Mouse (Mus musculus) G1E (cell line): ENCODE measurements at regions not wholly inside any gene's neighbourhood (a gene's known extent, or its start where the extent isn't known, plus 50 kb on each side); places are given as distances from the start of the nearest gene placed in this dataset.

Experiments
- ATAC-seq: 2 replicates; pipeline ENCODE4 v1.8.0; 2016; ENCODE audit warnings: mild to moderate bottlenecking; ENCODE audit not compliant: insufficient number of reproducible peaks, poor library complexity, low FRiP score, severe bottlenecking; ENCODE audit errors: extremely low read depth
- DNase-seq: peaks from one replicate; pipeline ENCODE4 v3.0.0; 2012; ENCODE audit warnings: low spot score
- H3K27me3 ChIP-seq: 2 replicates; pipeline ENCODE4 v1.6.1; 2012; ENCODE audit warnings: mild to moderate bottlenecking, low read length, inconsistent platforms; ENCODE audit not compliant: insufficient read depth
- H3K36me3 ChIP-seq: replicated peaks from 2 replicates; pipeline ENCODE3; 2012; ENCODE audit warnings: mild to moderate bottlenecking, inconsistent platforms
- H3K4me1 ChIP-seq: 2 replicates; pipeline ENCODE4 v1.6.1; 2012; ENCODE audit warnings: low read depth, low read length, inconsistent platforms, mixed read lengths; ENCODE audit not compliant: insufficient read depth
- H3K4me3 ChIP-seq: 2 replicates; pipeline ENCODE4 v1.5.1; 2012; ENCODE audit warnings: low read depth, mild to moderate bottlenecking, inconsistent platforms, low read length, moderate library complexity, mixed read lengths
- H3K9me3 ChIP-seq: replicated peaks from 2 replicates; pipeline ENCODE4 v1.6.1; 2012; ENCODE audit warnings: inconsistent platforms
- CTCF ChIP-seq: IDR thresholded peaks from 2 replicates; pipeline ENCODE4 v1.5.1; 2012; ENCODE audit warnings: low read depth, low read length, inconsistent platforms, mixed read lengths
- GATA1 ChIP-seq: IDR thresholded peaks from 2 replicates; pipeline ENCODE4 v1.6.1; 2012; ENCODE audit warnings: borderline replicate concordance, low read length, inconsistent platforms, mixed read lengths
- GATA2 ChIP-seq: IDR thresholded peaks from 2 replicates; pipeline ENCODE4 v1.6.1; 2012; ENCODE audit warnings: low read depth, low read length, inconsistent platforms, borderline replicate concordance
- POLR2AphosphoS5 ChIP-seq: IDR thresholded peaks from 2 replicates; pipeline ENCODE4 v1.6.1; 2012; ENCODE audit warnings: low read depth, low read length, inconsistent platforms; ENCODE audit not compliant: insufficient replicate concordance
- TAL1 ChIP-seq: conservative IDR thresholded peaks from 2 replicates; pipeline ENCODE4 v1.6.1; 2012; ENCODE audit warnings: low read depth, low read length, inconsistent platforms, mixed read lengths

DNA sequence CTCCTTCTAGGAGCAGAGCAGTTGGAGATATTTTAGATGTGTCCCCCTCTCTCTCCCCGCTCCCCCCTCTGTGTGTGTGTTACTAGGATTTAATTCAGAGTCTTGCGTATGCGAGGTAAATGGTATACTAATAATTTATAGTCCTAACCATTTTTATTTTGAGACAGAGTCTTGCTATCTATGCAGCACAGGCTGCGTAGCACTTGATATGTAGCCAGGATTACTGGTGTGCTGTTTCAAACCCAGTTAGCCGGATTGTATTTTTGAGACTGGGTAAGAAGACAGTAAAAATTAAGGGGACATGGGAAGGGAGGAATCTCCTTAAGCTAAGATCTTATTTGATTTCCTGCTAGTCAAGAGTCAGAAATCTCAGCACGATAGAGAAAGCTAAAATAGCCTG is 636.6 kb upstream of the Fam160b2 start:
- no peak overlapping the region for H3K4me3 ChIP-seq
- TF ChIP-seq POLR2AphosphoS5: no peak
- no peaks in the 10 kb centered on the region for H3K4me1 ChIP-seq
- ATAC-seq (no peak), DNase-seq (no peak)
- H3K9me3 ChIP-seq: peaks cover 5% of the 10 kb centered on the region; the same call in 1 of the 2 replicates
- no peaks in the 10 kb centered on the region for H3K36me3 ChIP-seq
- H3K27me3 ChIP-seq: no peaks in the 10 kb centered on the region

DNA sequence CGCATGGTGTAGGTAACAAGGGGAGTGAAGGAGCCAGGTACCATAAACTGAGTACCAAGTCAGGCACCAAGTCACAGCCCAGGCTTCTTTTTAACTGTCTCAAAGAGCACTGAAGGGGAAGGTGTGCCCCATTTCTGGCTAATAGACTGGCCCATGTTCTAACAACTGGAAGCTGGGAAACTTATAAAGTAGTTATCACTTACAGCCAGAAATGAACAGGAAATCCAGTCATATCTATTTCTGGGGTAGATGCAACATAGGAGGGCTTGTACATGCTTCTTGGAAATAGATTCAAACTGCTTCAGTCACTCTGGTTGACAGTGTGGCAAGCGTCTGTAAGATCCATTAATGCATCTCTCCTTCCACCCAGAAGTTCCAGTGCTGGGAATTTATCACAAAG is 635.3 kb upstream of the Fam160b2 start:
- no peak for ATAC-seq

DNA sequence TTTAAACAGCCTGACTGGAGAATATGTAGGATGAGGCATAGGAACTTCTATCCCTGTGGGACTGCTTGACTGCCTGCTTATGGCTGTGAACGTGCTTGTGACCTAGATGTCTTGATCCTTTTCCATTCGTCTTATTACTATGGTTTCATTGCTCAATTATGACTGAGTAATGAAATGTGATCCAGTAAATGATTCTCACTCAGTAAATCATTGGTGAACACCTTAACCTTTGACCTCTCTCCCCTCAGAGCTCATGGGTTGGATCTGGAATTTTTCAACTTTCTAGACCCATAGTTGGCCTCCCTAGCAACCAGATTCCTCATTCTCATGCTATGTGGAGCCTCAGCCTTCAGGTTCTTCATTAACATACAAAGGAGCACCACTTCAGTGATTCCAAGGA is 634.6 kb upstream of the Fam160b2 start:
- no peak for TF ChIP-seq GATA2
- no peak for TF ChIP-seq CTCF
- no peak for TF ChIP-seq TAL1
- no peak for TF ChIP-seq POLR2AphosphoS5
- TF ChIP-seq GATA1: no peak
- Histone ChIP-seq H3K9me3 (peaks cover 16% of the 10 kb centered on the region), H3K36me3 (no peaks in the 10 kb centered on the region), H3K4me1 (no peaks in the 10 kb centered on the region), H3K4me3 (no peak overlapping the region), H3K27me3 (no peaks in the 10 kb centered on the region)
- DNase-seq (no peak), ATAC-seq (no peak)

More for the DNA sequence above, 635.3 kb upstream of the Fam160b2 start:
- DNase-seq: no peak
- TF ChIP-seq POLR2AphosphoS5 (no peak), TAL1 (no peak), CTCF (no peak), GATA2 (no peak), GATA1 (no peak)
- Histone ChIP-seq H3K36me3 (no peaks in the 10 kb centered on the region), H3K9me3 (peaks cover 12% of the 10 kb centered on the region), H3K4me1 (no peaks in the 10 kb centered on the region), H3K27me3 (no peaks in the 10 kb centered on the region), H3K4me3 (no peak overlapping the region)

DNA sequence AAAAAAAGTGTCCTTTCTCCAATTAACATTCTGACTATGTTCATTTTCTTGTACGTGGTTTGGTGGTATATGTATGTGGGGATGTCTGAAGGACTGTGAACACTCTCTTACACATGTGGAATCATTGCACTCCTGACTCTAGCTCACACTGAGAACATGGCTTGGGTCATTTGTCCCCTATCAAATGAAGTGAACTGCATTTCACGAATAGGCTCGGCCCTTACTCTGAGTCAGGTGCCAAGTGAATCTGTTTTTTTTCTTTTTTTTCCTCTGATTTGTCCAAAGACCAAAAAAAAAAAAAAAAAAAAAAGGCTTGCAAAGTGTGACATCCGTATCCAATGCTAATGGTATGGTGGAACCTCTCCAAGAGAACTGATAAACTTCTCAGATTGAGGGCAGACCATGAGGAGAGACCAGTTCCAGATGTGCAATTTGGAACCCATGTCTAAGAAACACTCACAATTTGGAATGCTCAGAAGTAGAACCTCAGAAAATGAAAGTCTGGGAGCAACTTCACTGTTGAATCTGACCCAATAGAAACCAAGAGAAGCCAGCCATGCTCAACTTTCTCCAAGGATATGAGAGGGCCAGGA is 631.7 kb upstream of the Fam160b2 start:
- TF ChIP-seq POLR2AphosphoS5: no peak
- no peak for TF ChIP-seq GATA1
- no peak for TF ChIP-seq TAL1
- no peak for TF ChIP-seq CTCF
- TF ChIP-seq GATA2: no peak
- H3K27me3 ChIP-seq: no peaks in the 10 kb centered on the region
- ATAC-seq (no peak), DNase-seq (no peak)
- H3K9me3 ChIP-seq: peaks cover 16% of the 10 kb centered on the region
- no peak overlapping the region for H3K4me3 ChIP-seq
- no peaks in the 10 kb centered on the region for H3K36me3 ChIP-seq
- no peaks in the 10 kb centered on the region for H3K4me1 ChIP-seq

DNA sequence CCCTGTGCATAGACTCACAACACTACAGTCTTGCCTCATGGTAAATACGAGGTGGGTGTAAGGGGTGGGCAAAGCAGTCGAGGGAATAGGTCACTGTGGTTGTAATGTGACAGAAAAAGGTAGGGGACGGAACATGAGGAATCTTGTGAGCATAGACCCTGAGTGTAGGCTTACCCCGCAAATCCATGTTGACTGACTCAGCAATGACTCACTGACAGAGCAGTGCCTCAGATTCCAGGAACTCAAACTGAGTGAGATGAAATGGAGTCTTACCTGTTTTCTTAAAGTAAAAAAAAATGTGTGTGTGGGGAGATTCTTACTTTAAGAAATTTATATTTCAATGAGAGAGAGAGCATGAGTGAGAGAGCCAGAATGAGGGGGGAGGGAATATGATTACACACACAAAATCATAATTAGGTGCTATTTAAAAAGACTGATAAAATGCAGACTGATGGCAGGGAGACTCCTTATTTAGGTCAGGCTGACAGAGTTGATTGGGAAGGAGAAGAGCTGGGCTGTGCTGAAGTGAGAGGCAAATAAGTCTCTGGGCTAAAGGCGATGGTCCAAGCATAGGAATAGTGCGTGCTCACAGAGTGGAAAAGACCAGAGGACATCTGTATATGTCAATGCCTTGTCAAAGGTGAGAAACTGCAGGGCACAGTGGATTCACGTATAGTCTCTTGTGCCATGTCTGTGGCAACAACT is 631.0 kb upstream of the Fam160b2 start:
- H3K36me3 ChIP-seq: no peaks in the 10 kb centered on the region
- no peak for TF ChIP-seq TAL1
- no peak for TF ChIP-seq CTCF
- TF ChIP-seq POLR2AphosphoS5: no peak
- no peak for TF ChIP-seq GATA1
- no peak for TF ChIP-seq GATA2
- no peaks in the 10 kb centered on the region for H3K27me3 ChIP-seq
- no peaks in the 10 kb centered on the region for H3K4me1 ChIP-seq
- no peak overlapping the region for H3K4me3 ChIP-seq
- ATAC-seq (no peak), DNase-seq (no peak)
- H3K9me3 ChIP-seq: peaks cover 16% of the 10 kb centered on the region

DNA sequence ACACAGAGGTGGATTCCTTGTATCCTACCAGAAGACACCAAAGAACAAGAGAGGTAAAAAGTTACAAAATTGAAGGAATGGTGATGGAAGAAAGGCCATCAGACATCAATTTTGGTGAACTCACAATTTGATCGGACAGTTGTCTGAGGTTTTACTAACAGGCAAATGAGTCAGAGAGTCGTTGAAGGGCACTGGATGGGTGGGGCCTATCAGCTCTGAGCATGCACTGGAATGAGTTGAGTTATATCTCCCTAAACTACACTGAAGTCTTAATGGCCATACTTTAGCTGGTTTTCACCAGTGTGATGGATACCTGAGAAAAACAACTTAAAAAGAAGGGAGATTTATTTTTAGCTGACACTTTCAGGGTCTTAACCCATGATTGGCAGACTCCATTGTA is 630.3 kb upstream of the Fam160b2 start:
- no peak for DNase-seq
- Histone ChIP-seq H3K36me3 (no peaks in the 10 kb centered on the region), H3K4me1 (no peaks in the 10 kb centered on the region), H3K4me3 (no peak overlapping the region), H3K27me3 (no peaks in the 10 kb centered on the region), H3K9me3 (peaks cover 16% of the 10 kb centered on the region)
- no peak for TF ChIP-seq CTCF
- no peak for ATAC-seq

DNA sequence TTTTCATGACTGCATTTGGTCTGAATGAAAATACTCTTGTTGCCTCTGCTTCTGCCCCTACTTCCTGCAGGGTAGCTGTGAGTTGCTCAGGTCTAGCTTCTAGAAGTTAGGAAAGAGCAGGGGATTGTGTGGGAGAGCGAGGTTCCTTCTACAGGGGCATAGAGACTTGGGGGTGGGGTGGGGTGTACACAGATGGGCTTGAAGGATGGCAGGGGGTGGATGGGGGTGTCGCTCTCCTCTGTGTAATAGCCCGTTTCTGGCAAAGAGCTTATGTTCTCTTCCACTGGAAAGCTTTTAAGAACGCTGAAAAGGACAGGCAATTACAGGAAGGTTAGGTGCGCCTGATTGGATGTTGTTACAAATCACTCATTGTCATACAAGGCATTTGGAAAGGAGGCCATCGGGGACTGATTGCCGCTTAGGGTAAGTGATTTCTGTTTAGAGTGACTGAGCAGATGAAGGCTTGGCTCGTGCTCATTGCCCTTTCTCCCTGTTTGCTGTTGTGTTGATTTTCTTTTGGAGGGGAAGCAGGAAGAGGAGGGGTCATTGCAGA is 629.3 kb upstream of the Fam160b2 start:
- ATAC-seq (no peak), DNase-seq (no peak)
- TF ChIP-seq GATA2 (no peak), POLR2AphosphoS5 (no peak), TAL1 (no peak), GATA1 (no peak), CTCF (no peak)
- no peaks in the 10 kb centered on the region for H3K36me3 ChIP-seq
- H3K4me1 ChIP-seq: no peaks in the 10 kb centered on the region
- H3K9me3 ChIP-seq: peaks cover 13% of the 10 kb centered on the region
- no peak overlapping the region for H3K4me3 ChIP-seq
- H3K27me3 ChIP-seq: no peaks in the 10 kb centered on the region
